ENCODE assay signal across 7 mouse cellular contexts in genomic region chr6:120580713-120581015, GRCm38 (mm10). TPM values are rescaled to one million over a fixed set of nuclear protein-coding genes. Genes with fewer than 3 reads are reported as not detected.
A peak's percentile ranks its signal among the peaks of the same experiment; 100 is the strongest.
DNase-seq lines count a peak whose midpoint lies in the region; ATAC-seq lines count a peak whose summit lies in the region.

No protein-coding gene starts in this region.

- peak; percentile 81 for DNase-seq in left cerebral cortex, postnatal 4 days
- no peak for DNase-seq in left cerebral cortex, adult 18-20 months (ENCODE audit: low spot score in 2 of 2)
- DNase-seq in embryonic facial prominence, embryonic 11.5 days (ENCODE audit: low spot score) = peak; percentile 45
- no peak for DNase-seq in natural killer cell, adult 2 months (ENCODE audit: low spot score in 2 of 2)
- DNase-seq in left cerebral cortex, adult 9 months (ENCODE audit: low spot score in 2 of 2) = no peak

- H3K9ac ChIP-seq in embryonic facial prominence, embryonic 11.5 days (replicated peaks; ENCODE audit: low read length) = no peak overlapping the region
- H3K9ac ChIP-seq in hindbrain, embryonic 15.5 days = peak overlapping the region; percentile 20; the same call in 1 of the 2 replicates
- no peak overlapping the region for H3K9ac ChIP-seq in midbrain, embryonic 16.5 days (ENCODE audit: low read depth, low read length)

- peak overlapping the region; percentile 34 for H3K4me3 ChIP-seq in embryonic facial prominence, embryonic 11.5 days (ENCODE audit: low read depth, low read length)
- H3K4me3 ChIP-seq in hindbrain, embryonic 15.5 days = peak overlapping the region; percentile 46
- peak overlapping the region; percentile 47 for H3K4me3 ChIP-seq in midbrain, embryonic 16.5 days (ENCODE audit: low read depth, low read length)

- peak overlapping the region; percentile 22; the same call in 1 of the 2 replicates for H3K27ac ChIP-seq in embryonic facial prominence, embryonic 11.5 days (replicated peaks; ENCODE audit: low read depth, low read length)
- peak overlapping the region; percentile 70; the same call in 1 of the 2 replicates for H3K27ac ChIP-seq in hindbrain, embryonic 15.5 days (replicated peaks)
- H3K27ac ChIP-seq in midbrain, embryonic 16.5 days (ENCODE audit: low read length) = no peak overlapping the region

- no peaks in the 10 kb centered on the region for H3K9me3 ChIP-seq in embryonic facial prominence, embryonic 11.5 days (replicated peaks; ENCODE audit: control insufficient read depth, low read length)
- H3K9me3 ChIP-seq in hindbrain, embryonic 15.5 days = no peaks in the 10 kb centered on the region
- H3K9me3 ChIP-seq in midbrain, embryonic 16.5 days (replicated peaks; ENCODE audit: control insufficient read depth, low read length, poor library complexity, severe bottlenecking) = no peaks in the 10 kb centered on the region

- H3K4me2 ChIP-seq in embryonic facial prominence, embryonic 11.5 days (ENCODE audit: low read depth, low read length) = peak overlapping the region; percentile 75
- H3K4me2 ChIP-seq in hindbrain, embryonic 15.5 days = peak overlapping the region; percentile 76
- peak overlapping the region; percentile 94 for H3K4me2 ChIP-seq in midbrain, embryonic 16.5 days (ENCODE audit: low read length)

- ATAC-seq in embryonic facial prominence, embryonic 11.5 days (replicated peaks; ENCODE audit: insufficient number of reproducible peaks, low FRiP score, low TSS enrichment, low read depth) = peak; percentile 36; the same call in 1 of the 2 replicates
- peak; percentile 23; the same call in 1 of the 2 replicates for ATAC-seq in hindbrain, embryonic 15.5 days (ENCODE audit: low FRiP score, low read depth)
- ATAC-seq in midbrain, embryonic 16.5 days = peak; percentile 17; the same call in 1 of the 2 replicates

- 0% methylated on average over 1 of the region's 1 CpGs for WGBS in embryonic facial prominence, embryonic 11.5 days
- 0% methylated on average over 1 of the region's 1 CpGs for WGBS in hindbrain, embryonic 15.5 days
- WGBS in midbrain, embryonic 16.5 days = 0% methylated on average over 1 of the region's 1 CpGs

- 0 out of 2 replicates have a peak, but pooled peaks cover 3% of the 10 kb centered on the region for H3K27me3 ChIP-seq in embryonic facial prominence, embryonic 11.5 days (ENCODE audit: control insufficient read depth, insufficient read depth, low read length)
- peaks cover 6% of the 10 kb centered on the region for H3K27me3 ChIP-seq in hindbrain, embryonic 15.5 days
- no peaks in the 10 kb centered on the region for H3K27me3 ChIP-seq in midbrain, embryonic 16.5 days (ENCODE audit: control insufficient read depth, insufficient read depth, low read depth, low read length)

- H3K4me1 ChIP-seq in embryonic facial prominence, embryonic 11.5 days (ENCODE audit: control insufficient read depth, insufficient read depth, low read length) = 0 out of 2 replicates have a peak, but pooled peaks cover 6% of the 10 kb centered on the region
- H3K4me1 ChIP-seq in hindbrain, embryonic 15.5 days (replicated peaks) = peaks cover 35% of the 10 kb centered on the region
- H3K4me1 ChIP-seq in midbrain, embryonic 16.5 days (ENCODE audit: control insufficient read depth, insufficient read depth, low read length) = peaks cover 19% of the 10 kb centered on the region

- H3K36me3 ChIP-seq in embryonic facial prominence, embryonic 11.5 days (replicated peaks; ENCODE audit: control insufficient read depth, insufficient read depth, low read depth, low read length) = no peaks in the 10 kb centered on the region
- H3K36me3 ChIP-seq in hindbrain, embryonic 15.5 days = no peaks in the 10 kb centered on the region
- H3K36me3 ChIP-seq in midbrain, embryonic 16.5 days (ENCODE audit: control insufficient read depth, insufficient read depth, low read length) = no peaks in the 10 kb centered on the region

- intact Hi-C loops in left cerebral cortex, postnatal 4 days (cut with DNase I) = no loop called here

RNA-seq across cellular contexts. Expression of gene Hdhd5, which starts 49.5 kb away (rescaled TPM):
- total RNA-seq in left cerebral cortex, postnatal 4 days (2021) = 10 to 100 TPM; 27.1 to 31.6 TPM
- total RNA-seq in left cerebral cortex, adult 18-20 months (2021) = 10 to 100 TPM; 32.3 to 35.3 TPM
- polyA plus RNA-seq in embryonic facial prominence, embryonic 11.5 days (2014; fragmentation: Nextera tagmentation; extraction: Ambion mirVana) = 13.3 and 14.2 TPM in 2 replicates
- 15.4 and 15.6 TPM in 2 replicates for polyA plus RNA-seq in hindbrain, embryonic 15.5 days (2015; fragmentation: Nextera tagmentation; extraction: Ambion mirVana)
- 14.6 and 15.0 TPM in 2 replicates for polyA plus RNA-seq in midbrain, embryonic 16.5 days (2015; fragmentation: Nextera tagmentation; extraction: Ambion mirVana)

Comparison
In these comparisons a context has a peak if more than half of its experiments do, and no peak if none do; other contexts are left out.
1. DNase-seq: peak in left cerebral cortex, postnatal 4 days (single experiment) and embryonic facial prominence, embryonic 11.5 days (single experiment); none in left cerebral cortex, adult 18-20 months (0 of 2), natural killer cell, adult 2 months (0 of 2) and left cerebral cortex, adult 9 months (0 of 2).
2. Peak in every context shown above with its lines, with median percentiles within 50 percentile points of each other: ATAC-seq, H3K4me2 ChIP-seq and H3K4me3 ChIP-seq.